Mouse (Mus musculus): ENCODE measurements at regions not wholly inside any gene's neighbourhood (a gene's known extent, or its start where the extent isn't known, plus 50 kb on each side); places are given as distances from the start of the nearest gene placed in this dataset.

DNA sequence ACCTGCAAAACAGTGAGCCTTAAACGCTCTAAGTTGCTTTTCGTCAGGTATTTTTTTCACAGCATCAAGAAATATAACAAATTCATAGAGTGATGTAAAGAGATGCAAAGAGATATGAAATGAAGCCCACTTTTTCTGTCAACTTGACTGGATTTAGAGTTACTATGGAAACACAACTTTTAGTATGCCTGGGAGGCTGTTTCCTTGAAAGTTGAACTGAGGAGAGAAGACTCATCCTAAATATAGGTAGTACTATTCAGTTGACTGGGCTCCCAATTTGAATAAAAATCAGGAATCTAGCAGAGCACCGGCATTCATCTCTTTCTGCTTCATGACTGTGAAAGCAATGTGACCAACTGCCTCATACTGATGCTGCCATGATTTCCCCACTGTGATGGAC is 509.7 kb downstream of the Synb start:
- no peak overlapping the region for H3K4me3 ChIP-seq
- H3ac ChIP-seq (ENCODE audit: control insufficient read depth, insufficient read length), result no peak overlapping the region
- H3K79me2 ChIP-seq (ENCODE audit: control insufficient read depth, insufficient read depth), result no peaks in the 10 kb centered on the region
- no peaks in the 10 kb centered on the region for H3K36me3 ChIP-seq (ENCODE audit: control insufficient read depth, insufficient read depth)
- H3K27me3 ChIP-seq (ENCODE audit: control insufficient read depth, insufficient read depth, insufficient read length), result no peaks in the 10 kb centered on the region
- TF ChIP-seq CEBPB (IDR thresholded peaks at IDR 0.05; ENCODE audit: insufficient read depth, poor library complexity, severe bottlenecking), result no peak
- no peak for TF ChIP-seq MAX (IDR thresholded peaks at IDR 0.05; ENCODE audit: low read depth)
- TF ChIP-seq POLR2AphosphoS2 (IDR thresholded peaks at IDR 0.05; ENCODE audit: insufficient read length, low read depth), result no peak
- no peak for TF ChIP-seq REST (IDR thresholded peaks at IDR 0.05; ENCODE audit: insufficient read depth, insufficient read length)
- no peak for TF ChIP-seq TCF12 (IDR thresholded peaks at IDR 0.05; ENCODE audit: insufficient read depth, poor library complexity, severe bottlenecking)
- TF ChIP-seq SRF (IDR thresholded peaks at IDR 0.05; ENCODE audit: control insufficient read depth, insufficient read length, low read depth), result no peak
- no peak for TF ChIP-seq E2F4 (IDR thresholded peaks at IDR 0.05; ENCODE audit: insufficient read depth)
- TF ChIP-seq TCF3 (IDR thresholded peaks at IDR 0.05; ENCODE audit: insufficient read length, low read depth), result no peak
- TF ChIP-seq MYOG (IDR thresholded peaks at IDR 0.05; ENCODE audit: control insufficient read depth in 1 of 3, insufficient read depth in 1 of 3, insufficient read length in 2 of 3, low read depth in 2 of 3), result no peak
- TF ChIP-seq MYOD1 (IDR thresholded peaks at IDR 0.05; ENCODE audit: control insufficient read depth in 1 of 3, insufficient read length in 2 of 3, low read depth in 2 of 3), result no peak
- no peak for TF ChIP-seq POLR2A (IDR thresholded peaks at IDR 0.05; ENCODE audit: insufficient read length, low read depth)
- no peak for TF ChIP-seq USF1 (IDR thresholded peaks at IDR 0.05; ENCODE audit: low read depth)
- H3K4me2 ChIP-seq (ENCODE audit: low read depth), result no peak overlapping the region

DNA sequence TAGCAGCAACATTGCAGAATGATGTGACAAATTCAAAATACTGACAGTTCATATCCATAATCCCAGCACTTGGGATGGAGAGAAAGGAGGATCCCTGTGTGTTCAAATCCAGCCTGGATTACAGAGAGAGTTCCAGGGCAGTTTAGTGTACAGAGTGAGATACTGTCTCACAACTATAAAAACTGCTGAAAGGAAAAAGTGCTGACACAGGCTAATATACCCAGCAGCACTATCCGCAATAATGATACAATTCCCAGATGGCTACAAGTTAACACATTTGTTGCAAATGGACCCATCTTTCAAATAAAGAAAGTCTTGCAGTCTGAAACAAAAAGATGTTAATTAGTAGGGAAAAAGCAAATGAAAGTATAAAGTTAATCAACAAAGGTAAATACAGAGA is 510.9 kb downstream of the Synb start:
- H3K27me3 ChIP-seq (ENCODE audit: control insufficient read depth, insufficient read depth, insufficient read length), result no peaks in the 10 kb centered on the region
- no peaks in the 10 kb centered on the region for H3K79me2 ChIP-seq (ENCODE audit: control insufficient read depth, insufficient read depth)
- TF ChIP-seq MYOG (IDR thresholded peaks at IDR 0.05; ENCODE audit: control insufficient read depth in 1 of 3, insufficient read depth in 1 of 3, insufficient read length in 2 of 3, low read depth in 2 of 3) (no peak), SRF (IDR thresholded peaks at IDR 0.05; ENCODE audit: control insufficient read depth, insufficient read length, low read depth) (no peak), POLR2AphosphoS2 (IDR thresholded peaks at IDR 0.05; ENCODE audit: insufficient read length, low read depth) (no peak), POLR2A (IDR thresholded peaks at IDR 0.05; ENCODE audit: insufficient read length, low read depth) (no peak), MAX (IDR thresholded peaks at IDR 0.05; ENCODE audit: low read depth) (no peak), MYOD1 (IDR thresholded peaks at IDR 0.05; ENCODE audit: control insufficient read depth in 1 of 3, insufficient read length in 2 of 3, low read depth in 2 of 3) (no peak), USF1 (IDR thresholded peaks at IDR 0.05; ENCODE audit: low read depth) (no peak), TCF3 (IDR thresholded peaks at IDR 0.05; ENCODE audit: insufficient read length, low read depth) (no peak), REST (IDR thresholded peaks at IDR 0.05; ENCODE audit: insufficient read depth, insufficient read length) (no peak), CEBPB (IDR thresholded peaks at IDR 0.05; ENCODE audit: insufficient read depth, poor library complexity, severe bottlenecking) (no peak)
- no peaks in the 10 kb centered on the region for H3K36me3 ChIP-seq (ENCODE audit: control insufficient read depth, insufficient read depth)
- no peak overlapping the region for H3K4me3 ChIP-seq
- no peak overlapping the region for H3ac ChIP-seq (ENCODE audit: control insufficient read depth, insufficient read length)
- H3K4me2 ChIP-seq (ENCODE audit: low read depth), result no peak overlapping the region

DNA sequence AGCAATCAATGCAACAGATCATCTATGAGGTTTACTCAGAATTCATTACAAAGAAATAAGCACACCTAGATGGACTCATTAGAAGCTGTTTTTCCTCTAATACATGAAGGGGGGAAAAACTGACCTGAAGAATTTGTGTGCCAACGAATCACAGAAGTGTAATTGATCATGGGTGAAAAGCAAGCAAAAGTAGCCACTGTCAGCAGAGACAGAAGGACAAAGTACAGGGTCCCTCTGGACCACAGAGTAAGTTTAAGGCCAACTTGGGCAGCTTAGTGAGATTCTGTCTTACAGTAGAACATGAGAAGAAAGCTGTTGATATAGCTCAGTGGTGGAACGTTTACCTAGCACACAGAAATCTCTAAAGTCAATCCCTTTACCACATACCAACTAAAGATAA is 523.7 kb downstream of the Synb start:
- Histone ChIP-seq H3K79me2 (ENCODE audit: control insufficient read depth, insufficient read depth) (no peaks in the 10 kb centered on the region), H3K4me2 (ENCODE audit: low read depth) (no peak overlapping the region)

DNA sequence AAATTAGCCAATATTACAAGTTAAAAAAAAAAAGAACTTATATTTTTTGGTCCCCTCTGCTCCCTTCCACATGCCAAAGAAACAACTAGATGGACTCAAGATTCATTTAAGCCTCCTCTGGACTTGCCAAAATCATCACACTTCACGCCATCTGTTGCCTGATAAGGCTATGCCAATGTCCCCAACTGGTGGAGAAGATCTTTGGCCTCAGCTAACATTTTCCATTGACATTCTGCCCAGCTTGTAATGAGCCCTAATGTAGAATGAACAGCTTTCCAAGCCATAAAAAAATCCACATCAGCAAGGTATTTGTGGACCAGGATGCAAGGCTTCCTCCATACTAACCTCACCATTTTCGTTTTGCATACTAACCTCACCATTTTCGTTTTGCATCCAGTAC is 531.2 kb downstream of the Synb start:
- no peak overlapping the region for H3K4me3 ChIP-seq
- TF ChIP-seq E2F4 (IDR thresholded peaks at IDR 0.05; ENCODE audit: insufficient read depth), result no peak
- TF ChIP-seq MYOD1 (IDR thresholded peaks at IDR 0.05; ENCODE audit: control insufficient read depth in 1 of 3, insufficient read length in 2 of 3, low read depth in 2 of 3), result no peak
- no peak for TF ChIP-seq MAX (IDR thresholded peaks at IDR 0.05; ENCODE audit: low read depth)
- no peak for TF ChIP-seq MYOG (IDR thresholded peaks at IDR 0.05; ENCODE audit: control insufficient read depth in 1 of 3, insufficient read depth in 1 of 3, insufficient read length in 2 of 3, low read depth in 2 of 3)
- TF ChIP-seq POLR2A (IDR thresholded peaks at IDR 0.05; ENCODE audit: insufficient read length, low read depth), result no peak
- no peak for TF ChIP-seq TCF12 (IDR thresholded peaks at IDR 0.05; ENCODE audit: insufficient read depth, poor library complexity, severe bottlenecking)
- TF ChIP-seq TCF3 (IDR thresholded peaks at IDR 0.05; ENCODE audit: insufficient read length, low read depth), result no peak
- TF ChIP-seq CEBPB (IDR thresholded peaks at IDR 0.05; ENCODE audit: insufficient read depth, poor library complexity, severe bottlenecking), result no peak
- no peak for TF ChIP-seq POLR2AphosphoS2 (IDR thresholded peaks at IDR 0.05; ENCODE audit: insufficient read length, low read depth)
- no peak for TF ChIP-seq SRF (IDR thresholded peaks at IDR 0.05; ENCODE audit: control insufficient read depth, insufficient read length, low read depth)
- no peak for TF ChIP-seq REST (IDR thresholded peaks at IDR 0.05; ENCODE audit: insufficient read depth, insufficient read length)
- TF ChIP-seq USF1 (IDR thresholded peaks at IDR 0.05; ENCODE audit: low read depth), result no peak
- H3K36me3 ChIP-seq (ENCODE audit: control insufficient read depth, insufficient read depth), result no peaks in the 10 kb centered on the region
- no peak overlapping the region for H3ac ChIP-seq (ENCODE audit: control insufficient read depth, insufficient read length)
- no peaks in the 10 kb centered on the region for H3K79me2 ChIP-seq (ENCODE audit: control insufficient read depth, insufficient read depth)
- no peaks in the 10 kb centered on the region for H3K27me3 ChIP-seq (ENCODE audit: control insufficient read depth, insufficient read depth, insufficient read length)
- no peak overlapping the region for H3K4me2 ChIP-seq (ENCODE audit: low read depth)

More for the DNA sequence above, 523.7 kb downstream of the Synb start:
- H3K4me3 ChIP-seq, result no peak overlapping the region
- no peaks in the 10 kb centered on the region for H3K27me3 ChIP-seq (ENCODE audit: control insufficient read depth, insufficient read depth, insufficient read length)
- H3ac ChIP-seq (ENCODE audit: control insufficient read depth, insufficient read length), result no peak overlapping the region
- H3K36me3 ChIP-seq (ENCODE audit: control insufficient read depth, insufficient read depth), result no peaks in the 10 kb centered on the region
- TF ChIP-seq E2F4 (IDR thresholded peaks at IDR 0.05; ENCODE audit: insufficient read depth), result no peak
- no peak for TF ChIP-seq POLR2A (IDR thresholded peaks at IDR 0.05; ENCODE audit: insufficient read length, low read depth)
- no peak for TF ChIP-seq MAX (IDR thresholded peaks at IDR 0.05; ENCODE audit: low read depth)
- TF ChIP-seq TCF12 (IDR thresholded peaks at IDR 0.05; ENCODE audit: insufficient read depth, poor library complexity, severe bottlenecking), result no peak
- no peak for TF ChIP-seq POLR2AphosphoS2 (IDR thresholded peaks at IDR 0.05; ENCODE audit: insufficient read length, low read depth)
- TF ChIP-seq MYOD1 (IDR thresholded peaks at IDR 0.05; ENCODE audit: control insufficient read depth in 1 of 3, insufficient read length in 2 of 3, low read depth in 2 of 3), result no peak
- no peak for TF ChIP-seq CEBPB (IDR thresholded peaks at IDR 0.05; ENCODE audit: insufficient read depth, poor library complexity, severe bottlenecking)
- TF ChIP-seq SRF (IDR thresholded peaks at IDR 0.05; ENCODE audit: control insufficient read depth, insufficient read length, low read depth), result no peak
- no peak for TF ChIP-seq TCF3 (IDR thresholded peaks at IDR 0.05; ENCODE audit: insufficient read length, low read depth)
- no peak for TF ChIP-seq USF1 (IDR thresholded peaks at IDR 0.05; ENCODE audit: low read depth)
